Mouse (Mus musculus): ENCODE measurements around the gene Tagap.
A peak's percentile ranks its signal among the peaks of the same experiment; 100 is the strongest.
"Not testable (repeated sequence)": the region's sequence is repeated elsewhere in the genome, so short reads cannot be mapped to it uniquely, and the experiment has no call there.

The Tagap gene

GRCm38 (mm10) chr17:7914596-7915227, 11.1 kb upstream of the Tagap start:
- DNase-seq (ENCODE audit: extremely low spot score, low read depth, low spot score) = no peak

- DNase-seq (ENCODE audit: extremely low spot score, low read depth, low spot score) = no peak
These were observed 10.0 kb upstream of the Tagap start for GRCm38 (mm10) chr17:7915791-7916190.

- no peak for DNase-seq (ENCODE audit: extremely low spot score, low read depth, low spot score)
These were observed 8.8 kb upstream of the Tagap start for GRCm38 (mm10) chr17:7916782-7917574.

GRCm38 (mm10) chr17:7918355-7918754, 7.4 kb upstream of the Tagap start:
- DNase-seq (ENCODE audit: extremely low spot score, low read depth, low spot score) = no peak

GRCm38 (mm10) chr17:7919209-7919608, 6.6 kb upstream of the Tagap start:
- no peak for DNase-seq (ENCODE audit: extremely low spot score, low read depth, low spot score)

- no peak for DNase-seq (ENCODE audit: extremely low spot score, low read depth, low spot score)
These were observed 3.2 kb upstream of the Tagap start for GRCm38 (mm10) chr17:7922564-7922963.

- DNase-seq (ENCODE audit: extremely low spot score, low read depth, low spot score) = no peak
These were observed 1.5 kb upstream of the Tagap start for GRCm38 (mm10) chr17:7924185-7924725.

GRCm38 (mm10) chr17:7927582-7928535, 2.1 kb downstream of the Tagap start:
- no peak for DNase-seq (ENCODE audit: extremely low spot score, low read depth, low spot score)

- no peak for DNase-seq (ENCODE audit: extremely low spot score, low read depth, low spot score)
These were observed 2.9 kb downstream of the Tagap start for GRCm38 (mm10) chr17:7928662-7929061.

GRCm38 (mm10) chr17:7929279-7929678, 3.5 kb downstream of the Tagap start:
- DNase-seq (ENCODE audit: extremely low spot score, low read depth, low spot score) = no peak

- no peak for DNase-seq (ENCODE audit: extremely low spot score, low read depth, low spot score)
These were observed 5.5 kb downstream of the Tagap start for GRCm38 (mm10) chr17:7931096-7931990.

- DNase-seq (ENCODE audit: extremely low spot score, low read depth, low spot score) = not testable (repeated sequence)
These were observed 6.3 kb downstream of the Tagap start for GRCm38 (mm10) chr17:7932121-7932520.

GRCm38 (mm10) chr17:7939640-7940039, 13.8 kb downstream of the Tagap start:
- DNase-seq (ENCODE audit: extremely low spot score, low read depth, low spot score) = no peak

GRCm38 (mm10) chr17:7945117-7946052, 19.6 kb downstream of the Tagap start, which contains the start of gene Rsph3a:
TSS of gene Rsph3a (plus strand) at chr17:7945614.
- DNase-seq (ENCODE audit: extremely low spot score, low read depth, low spot score) = peak; percentile 46

GRCm38 (mm10) chr17:7946053-7946627, 20.3 kb downstream of the Tagap start:
- DNase-seq (ENCODE audit: extremely low spot score, low read depth, low spot score) = not testable (repeated sequence)

- DNase-seq (ENCODE audit: extremely low spot score, low read depth, low spot score) = not testable (repeated sequence)
These were observed 25.5 kb downstream of the Tagap start for GRCm38 (mm10) chr17:7951333-7951732.

GRCm38 (mm10) chr17:7957242-7957641, 31.4 kb downstream of the Tagap start:
- DNase-seq (ENCODE audit: extremely low spot score, low read depth, low spot score) = not testable (repeated sequence)

GRCm38 (mm10) chr17:7963333-7963732, 37.5 kb downstream of the Tagap start:
- DNase-seq (ENCODE audit: extremely low spot score, low read depth, low spot score) = not testable (repeated sequence)

All from hindlimb bud, embryonic 11.5 days (tissue).